Mouse (Mus musculus) hindbrain, embryonic 15.5 days (tissue): ENCODE measurements around the gene Map3k5. TPM values are rescaled to one million over a fixed set of nuclear protein-coding genes. Genes with fewer than 3 reads are reported as not detected.

Source experiments
- ATAC-seq: fragments of 200-750 bp; cut with Nextera tagmentation; 2 replicates; pipeline ENCODE4 v1.8.0; 2017; ENCODE audit warnings: low read depth, moderate number of reproducible peaks, moderate TSS enrichment; ENCODE audit not compliant: low FRiP score
- H3K27ac ChIP-seq: fragments of 300-500 bp; sonication (generic); replicated peaks from 2 replicates; pipeline ENCODE4 v1.5.1; 2015; ENCODE audit warnings: mild to moderate bottlenecking, inconsistent platforms
- H3K27me3 ChIP-seq: fragments of 300-500 bp; sonication (generic); 2 replicates; pipeline ENCODE4 v1.6.1; 2015; ENCODE audit warnings: control low read depth, inconsistent platforms
- H3K36me3 ChIP-seq: fragments of 300-500 bp; sonication (generic); 2 replicates; pipeline ENCODE4 v1.6.1; 2015; ENCODE audit warnings: control low read depth, inconsistent platforms
- H3K4me1 ChIP-seq: fragments of 300-500 bp; sonication (generic); replicated peaks from 2 replicates; pipeline ENCODE4 v1.6.1; 2015; ENCODE audit warnings: control low read depth, inconsistent platforms
- H3K4me2 ChIP-seq: fragments of 300-500 bp; sonication (generic); 2 replicates; pipeline ENCODE4 v1.6.1; 2015; ENCODE audit warnings: moderate library complexity, mild to moderate bottlenecking, inconsistent platforms
- H3K4me3 ChIP-seq: fragments of 300-500 bp; sonication (generic); 2 replicates; pipeline ENCODE4 v1.5.1; 2015; ENCODE audit warnings: mild to moderate bottlenecking, inconsistent platforms
- H3K9ac ChIP-seq: fragments of 300-500 bp; sonication (generic); 2 replicates; pipeline ENCODE4 v1.6.1; 2015; ENCODE audit warnings: inconsistent platforms
- H3K9me3 ChIP-seq: fragments of 300-500 bp; sonication (generic); 2 replicates; pipeline ENCODE4 v1.6.1; 2016; ENCODE audit warnings: control low read depth, inconsistent platforms
- WGBS: fragments of 180-500 bp; shearing (Covaris S2); methylation state at CpG from one replicate; pipeline ENCODE4 v1.1.7; 2015; 5-methylcytosine and 5-hydroxymethylcytosine counted together
- polyA plus RNA-seq: library from polyadenylated mRNA; unstranded; fragments of >200 nt; fragmentation: Nextera tagmentation; extraction: Ambion mirVana; gene quantifications from 2 replicates; pipeline ENCODE4 v1.2.1, GENCODE M21; 2015

Gene Map3k5
- polyA plus RNA-seq, 1 experiment from 2014 or later, result 1.2 TPM

- H3K9me3 ChIP-seq, result no peaks in the 10 kb centered on the region
- H3K27me3 ChIP-seq, result no peaks in the 10 kb centered on the region
- H3K4me1 ChIP-seq, result peaks cover 9% of the 10 kb centered on the region
- 56% methylated on average over 11 of the region's 11 CpGs for WGBS
- no peak overlapping the region for H3K4me2 ChIP-seq
- no peak overlapping the region for H3K27ac ChIP-seq
- H3K4me3 ChIP-seq, result no peak overlapping the region
- no peak overlapping the region for H3K9ac ChIP-seq
- no peaks in the 10 kb centered on the region for H3K36me3 ChIP-seq
- no peak for ATAC-seq
Observed at GRCm38 (mm10) chr10:20181680-20182399, 247.6 kb downstream of the Map3k5 start.

GRCm38 (mm10) chr10:20184326-20184725 is 250.1 kb downstream of the Map3k5 start:
- H3K4me2 ChIP-seq, result no peak overlapping the region
- H3K4me3 ChIP-seq, result no peak overlapping the region
- no peaks in the 10 kb centered on the region for H3K27me3 ChIP-seq
- ATAC-seq, result no peak
- no peaks in the 10 kb centered on the region for H3K9me3 ChIP-seq
- no peaks in the 10 kb centered on the region for H3K36me3 ChIP-seq
- H3K4me1 ChIP-seq, result peaks cover 9% of the 10 kb centered on the region
- WGBS, result 82% methylated on average over 4 of the region's 4 CpGs
- no peak overlapping the region for H3K9ac ChIP-seq
- H3K27ac ChIP-seq, result no peak overlapping the region

GRCm38 (mm10) chr10:20185264-20185663 is 251.0 kb downstream of the Map3k5 start:
- no peak for ATAC-seq
- 85% methylated on average over 4 of the region's 4 CpGs for WGBS
- Histone ChIP-seq H3K9me3 (no peaks in the 10 kb centered on the region), H3K9ac (no peak overlapping the region), H3K27ac (no peak overlapping the region), H3K27me3 (no peaks in the 10 kb centered on the region), H3K4me2 (no peak overlapping the region), H3K4me1 (peaks cover 9% of the 10 kb centered on the region), H3K4me3 (no peak overlapping the region), H3K36me3 (no peaks in the 10 kb centered on the region)

GRCm38 (mm10) chr10:20185806-20186205 is 251.5 kb downstream of the Map3k5 start:
- no peak overlapping the region for H3K27ac ChIP-seq
- ATAC-seq, result no peak
- H3K4me2 ChIP-seq, result no peak overlapping the region
- H3K36me3 ChIP-seq, result no peaks in the 10 kb centered on the region
- no peaks in the 10 kb centered on the region for H3K27me3 ChIP-seq
- 97% methylated on average over 2 of the region's 2 CpGs for WGBS
- no peaks in the 10 kb centered on the region for H3K9me3 ChIP-seq
- no peak overlapping the region for H3K4me3 ChIP-seq
- H3K4me1 ChIP-seq, result peaks cover 9% of the 10 kb centered on the region
- no peak overlapping the region for H3K9ac ChIP-seq

- H3K27me3 ChIP-seq, result no peaks in the 10 kb centered on the region
- no peak overlapping the region for H3K4me3 ChIP-seq
- peaks cover under 1% of the 10 kb centered on the region for H3K4me1 ChIP-seq
- H3K4me2 ChIP-seq, result no peak overlapping the region
- H3K36me3 ChIP-seq, result no peaks in the 10 kb centered on the region
- ATAC-seq, result no peak
- no peaks in the 10 kb centered on the region for H3K9me3 ChIP-seq
- H3K9ac ChIP-seq, result no peak overlapping the region
- no peak overlapping the region for H3K27ac ChIP-seq
- WGBS, result 79% methylated on average over 5 of the region's 5 CpGs
Observed at GRCm38 (mm10) chr10:20186800-20187273, 252.6 kb downstream of the Map3k5 start.

- WGBS, result 92% methylated on average over 6 of the region's 6 CpGs
- Histone ChIP-seq H3K4me1 (no peaks in the 10 kb centered on the region), H3K9me3 (no peaks in the 10 kb centered on the region), H3K9ac (no peak overlapping the region), H3K36me3 (no peaks in the 10 kb centered on the region), H3K27me3 (no peaks in the 10 kb centered on the region), H3K4me2 (no peak overlapping the region), H3K27ac (no peak overlapping the region), H3K4me3 (no peak overlapping the region)
- ATAC-seq, result no peak
Observed at GRCm38 (mm10) chr10:20190139-20190747, 256.0 kb downstream of the Map3k5 start.

Other genes with a start within 250 kb of the Map3k5 start
- gene Il20ra, start 221.9 kb upstream of the Map3k5 start, polyA plus RNA-seq, result 0.58 and 0.82 TPM in 2 replicates
- 2.8 and 3.4 TPM in 2 replicates for gene Slc35d3, start 83.0 kb upstream of the Map3k5 start, polyA plus RNA-seq
- 28.9 and 30.1 TPM in 2 replicates for gene Pex7, start 26.8 kb upstream of the Map3k5 start, polyA plus RNA-seq
- 10.3 and 10.7 TPM in 2 replicates for gene Map7, start 214.0 kb downstream of the Map3k5 start, polyA plus RNA-seq